ENCODE assay signal across 8 mouse cellular contexts in genomic region chr6:121299954-121300353, GRCm38 (mm10). TPM values are rescaled to one million over a fixed set of nuclear protein-coding genes. Genes with fewer than 3 reads are reported as not detected.
DNase-seq lines count a peak whose midpoint lies in the region; ATAC-seq and TF ChIP-seq lines count a peak whose summit lies in the region.

TSS of gene Slc6a13 (plus strand) at chr6:121300227.

- H3K27me3 ChIP-seq in lung, embryonic 14.5 days (ENCODE audit: insufficient read depth, low read length), result no peaks in the 10 kb centered on the region
- no peaks in the 10 kb centered on the region for H3K27me3 ChIP-seq in embryonic facial prominence, embryonic 15.5 days
- no peaks in the 10 kb centered on the region for H3K27me3 ChIP-seq in hindbrain, embryonic 15.5 days
- no peaks in the 10 kb centered on the region; the same call in 1 of the 2 replicates for H3K27me3 ChIP-seq in limb, embryonic 14.5 days (ENCODE audit: control insufficient read depth, insufficient read depth, low read length)

- H3K4me1 ChIP-seq in lung, embryonic 14.5 days (ENCODE audit: insufficient read depth), result peaks cover 4% of the 10 kb centered on the region; the same call in 1 of the 2 replicates
- H3K4me1 ChIP-seq in embryonic facial prominence, embryonic 15.5 days, result peaks cover 9% of the 10 kb centered on the region; the same call in 1 of the 2 replicates
- H3K4me1 ChIP-seq in hindbrain, embryonic 15.5 days (replicated peaks), result peaks cover 4% of the 10 kb centered on the region; the same call in 1 of the 2 replicates
- 0 out of 2 replicates have a peak, but pooled peaks cover 4% of the 10 kb centered on the region for H3K4me1 ChIP-seq in limb, embryonic 14.5 days (ENCODE audit: control insufficient read depth, insufficient read depth, low read length)

- peak; percentile 76 for DNase-seq in lung, embryonic 14.5 days
- DNase-seq in lung, postnatal 25 days (ENCODE audit: low spot score), result no peak
- peak; percentile 49 for DNase-seq in limb, embryonic 14.5 days (ENCODE audit: low spot score)
- peak; percentile 74 for DNase-seq in retina, embryonic 14.5 days (ENCODE audit: low spot score)
- no peak for DNase-seq in T-cell, adult 2 months (ENCODE audit: low spot score)

- no peak within 1 kb of the TSS for H3K9ac ChIP-seq in lung, embryonic 14.5 days
- no peak within 1 kb of the TSS for H3K9ac ChIP-seq in embryonic facial prominence, embryonic 15.5 days
- H3K9ac ChIP-seq in hindbrain, embryonic 15.5 days, result no peak within 1 kb of the TSS
- no peak within 1 kb of the TSS for H3K9ac ChIP-seq in limb, embryonic 14.5 days (ENCODE audit: low read depth, low read length, severe bottlenecking)

- no peak for TF ChIP-seq CTCF in lung, embryonic 14.5 days (IDR thresholded peaks at IDR 0.05; ENCODE audit: low read depth)

- H3K36me3 ChIP-seq in lung, embryonic 14.5 days (ENCODE audit: insufficient read depth), result no peaks in the 10 kb centered on the region
- no peaks in the 10 kb centered on the region for H3K36me3 ChIP-seq in embryonic facial prominence, embryonic 15.5 days
- no peaks in the 10 kb centered on the region for H3K36me3 ChIP-seq in hindbrain, embryonic 15.5 days
- no peaks in the 10 kb centered on the region for H3K36me3 ChIP-seq in limb, embryonic 14.5 days (ENCODE audit: control insufficient read depth, insufficient read depth, low read length)

- 2% methylated on average over 11 of the region's 11 CpGs for WGBS in lung, embryonic 14.5 days
- WGBS in embryonic facial prominence, embryonic 15.5 days, result 3% methylated on average over 11 of the region's 11 CpGs
- WGBS in hindbrain, embryonic 15.5 days, result 4% methylated on average over 11 of the region's 11 CpGs
- 3% methylated on average over 10 of the region's 11 CpGs for whole genome bisulfite sequencing in limb, embryonic 14.5 days

- TF ChIP-seq POLR2A in limb, embryonic 14.5 days (IDR thresholded peaks at IDR 0.05; ENCODE audit: borderline replicate concordance, extremely low read depth, insufficient read depth, insufficient read length), result no peak

- no peak within 1 kb of the TSS for H3K4me3 ChIP-seq in lung, embryonic 14.5 days (ENCODE audit: low read depth, low read length)
- no peak within 1 kb of the TSS for H3K4me3 ChIP-seq in embryonic facial prominence, embryonic 15.5 days (replicated peaks)
- no peak within 1 kb of the TSS for H3K4me3 ChIP-seq in hindbrain, embryonic 15.5 days
- H3K4me3 ChIP-seq in limb, embryonic 14.5 days (replicated peaks; ENCODE audit: low read length), result no peak within 1 kb of the TSS

- peak within 1 kb of the TSS; percentile 50 for H3K4me2 ChIP-seq in lung, embryonic 14.5 days
- H3K4me2 ChIP-seq in embryonic facial prominence, embryonic 15.5 days (replicated peaks), result peak within 1 kb of the TSS; percentile 12
- 0 out of 2 replicates have a peak within 1 kb of the TSS, but pooled peaks have one; percentile 2 for H3K4me2 ChIP-seq in hindbrain, embryonic 15.5 days
- H3K4me2 ChIP-seq in limb, embryonic 14.5 days (replicated peaks; ENCODE audit: low read depth, low read length, severe bottlenecking), result 0 out of 2 replicates have a peak within 1 kb of the TSS, but pooled peaks have one; percentile 20

- H3K27ac ChIP-seq in lung, embryonic 14.5 days (ENCODE audit: low read depth), result no peak within 1 kb of the TSS
- H3K27ac ChIP-seq in embryonic facial prominence, embryonic 15.5 days (replicated peaks), result no peak within 1 kb of the TSS
- H3K27ac ChIP-seq in hindbrain, embryonic 15.5 days (replicated peaks), result no peak within 1 kb of the TSS
- no peak within 1 kb of the TSS for H3K27ac ChIP-seq in limb, embryonic 14.5 days (replicated peaks; ENCODE audit: low read depth, low read length)

- no peaks in the 10 kb centered on the region for H3K9me3 ChIP-seq in lung, embryonic 14.5 days (ENCODE audit: low read depth, low read length)
- no peaks in the 10 kb centered on the region for H3K9me3 ChIP-seq in embryonic facial prominence, embryonic 15.5 days (replicated peaks)
- H3K9me3 ChIP-seq in hindbrain, embryonic 15.5 days, result no peaks in the 10 kb centered on the region
- no peaks in the 10 kb centered on the region for H3K9me3 ChIP-seq in limb, embryonic 14.5 days (ENCODE audit: control insufficient read depth, low read length)

- ATAC-seq in lung, embryonic 14.5 days (ENCODE audit: insufficient read depth), result peak; percentile 84
- ATAC-seq in embryonic facial prominence, embryonic 15.5 days (ENCODE audit: insufficient number of reproducible peaks, low FRiP score, low TSS enrichment, low read depth), result peak; percentile 54; the same call in 1 of the 2 replicates
- ATAC-seq in hindbrain, embryonic 15.5 days (ENCODE audit: low FRiP score, low read depth), result no peak
- peak; percentile 75 for ATAC-seq in limb, embryonic 14.5 days (ENCODE audit: low FRiP score, low read depth)
- ATAC-seq in frontal cortex, adult (ENCODE audit: low TSS enrichment), result no peak

RNA-seq across cellular contexts. Expression of gene Slc6a13, which starts in this region (rescaled TPM):
- polyA plus RNA-seq in lung, embryonic 14.5 days (2014; fragmentation: Nextera tagmentation; extraction: Ambion mirVana), result 0.92 and 0.96 TPM in 2 replicates
- polyA plus RNA-seq in embryonic facial prominence, embryonic 15.5 days (2015; fragmentation: Nextera tagmentation; extraction: Ambion mirVana), result 1.8 and 2.2 TPM in 2 replicates
- 49.1 and 62.6 TPM in 2 replicates for polyA plus RNA-seq in hindbrain, embryonic 15.5 days (2015; fragmentation: Nextera tagmentation; extraction: Ambion mirVana)
- polyA plus RNA-seq in limb, embryonic 14.5 days (2012; rRNA removed), result 3.2 and 3.3 TPM in 2 replicates
- 2.4 and 2.6 TPM in 2 replicates for polyA plus RNA-seq in limb, embryonic 14.5 days (2014; fragmentation: Nextera tagmentation; extraction: Ambion mirVana)

Comparison
In these comparisons a context has a peak if more than half of its experiments do, and no peak if none do; other contexts are left out.
1. RNA of gene Slc6a13 (polyA plus RNA-seq): 49.1 to 62.6 TPM in hindbrain, embryonic 15.5 days; 2.4 to 3.3 TPM in limb, embryonic 14.5 days, 1.8 to 2.2 TPM in embryonic facial prominence, embryonic 15.5 days and 0.92 to 0.96 TPM in lung, embryonic 14.5 days; every median in the first group is over 10 times any median in the second.
2. Peak in DNase-seq, ATAC-seq and H3K4me2 ChIP-seq in lung, embryonic 14.5 days; RNA of the gene not detected or under 1 TPM.
3. ATAC-seq: peak in embryonic facial prominence, embryonic 15.5 days (single experiment) and limb, embryonic 14.5 days (single experiment); none in hindbrain, embryonic 15.5 days (single experiment) and frontal cortex, adult (single experiment).
4. DNase-seq: peak in limb, embryonic 14.5 days (single experiment) and retina, embryonic 14.5 days (single experiment); none in lung, postnatal 25 days (single experiment) and T-cell, adult 2 months (single experiment).
5. Peak in every context shown above with its lines, with median percentiles within 50 percentile points of each other: H3K4me2 ChIP-seq.